Mouse (Mus musculus) liver, adult (tissue): ENCODE data around the gene Ranbp1.

ENCODE experiments used
- GATA4 ChIP-seq: IDR thresholded peaks from 2 replicates; pipeline ENCODE4 v1.6.1; 2014; ENCODE audit warnings: mild to moderate bottlenecking, low read length; ENCODE audit not compliant: insufficient replicate concordance

Gene Ranbp1

DNA sequence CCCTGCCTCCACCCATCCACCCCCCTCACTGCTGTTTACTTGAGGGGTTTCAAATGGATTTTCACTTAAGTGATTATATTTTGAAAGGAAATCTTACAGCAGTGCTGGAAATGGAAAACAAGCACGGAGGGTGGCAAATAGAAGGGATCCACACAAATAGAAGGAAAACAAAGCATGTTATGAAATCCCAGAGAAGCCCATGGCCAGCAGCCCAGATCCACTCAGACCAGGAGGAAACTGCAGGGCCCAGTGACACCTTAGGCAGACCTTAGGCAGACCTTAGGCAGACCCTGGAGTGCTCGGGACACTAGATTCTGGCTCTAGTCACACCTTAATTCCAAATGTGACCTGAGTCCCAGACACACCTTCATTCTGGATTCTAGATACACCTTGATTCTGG is 57.5 kb downstream of the Ranbp1 start:
- no peak for TF ChIP-seq GATA4
